ENCODE assay signal across 8 mouse cellular contexts in the genomic region with DNA sequence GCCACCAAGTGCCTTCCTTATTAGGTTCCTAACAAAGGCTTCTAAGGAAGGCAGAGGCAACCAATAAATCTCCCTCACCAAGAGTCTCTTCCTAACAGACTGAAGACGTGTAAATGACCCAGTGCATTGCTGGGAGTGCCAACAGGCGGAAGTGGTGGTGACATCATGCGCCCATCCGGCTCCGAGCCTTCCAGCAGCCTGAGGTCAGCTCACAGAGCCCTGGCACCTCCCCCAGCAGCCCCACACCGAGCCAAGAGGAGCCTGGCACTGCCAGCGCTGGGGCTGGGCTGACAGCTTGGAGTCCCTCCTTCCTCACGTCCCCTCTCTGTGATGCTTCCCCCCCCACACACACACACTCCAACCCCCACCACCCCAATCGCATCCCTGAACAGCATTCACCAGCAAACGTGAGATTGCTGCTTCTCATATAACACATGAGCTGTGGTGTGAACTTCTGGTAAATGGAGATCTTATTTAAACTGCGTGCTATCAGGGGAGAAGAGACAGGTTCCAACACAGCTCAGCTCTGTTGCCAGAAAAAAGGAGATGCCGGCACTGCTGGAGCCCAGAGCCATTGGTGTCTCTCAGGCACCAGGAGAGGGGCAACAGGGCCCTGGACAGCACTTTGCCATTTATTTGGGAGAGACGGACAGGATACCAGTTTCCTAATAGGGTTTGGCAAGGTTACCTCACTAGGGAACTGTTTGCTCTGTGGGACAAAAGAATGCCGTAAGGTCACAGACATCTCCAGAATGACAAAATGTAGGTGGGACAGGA. TPM values are rescaled to one million over a fixed set of nuclear protein-coding genes. Genes with fewer than 3 reads are reported as not detected.
DNase-seq lines count a peak whose midpoint lies in the region; ATAC-seq and TF ChIP-seq lines count a peak whose summit lies in the region.

No protein-coding gene starts in this region.

- peak overlapping the region; percentile 45 for H3K4me2 ChIP-seq in heart, embryonic 15.5 days
- H3K4me2 ChIP-seq in kidney, embryonic 16.5 days (replicated peaks; ENCODE audit: low read depth, low read length), result peak overlapping the region; percentile 30; the same call in 1 of the 2 replicates
- H3K4me2 ChIP-seq in limb, embryonic 15.5 days, result no peak overlapping the region

- WGBS in heart, embryonic 15.5 days, result 15% methylated on average over 14 of the region's 14 CpGs
- WGBS in kidney, embryonic 16.5 days, result 25% methylated on average over 14 of the region's 14 CpGs
- WGBS in limb, embryonic 15.5 days, result 17% methylated on average over 14 of the region's 14 CpGs

- H3K9me3 ChIP-seq in heart, embryonic 15.5 days (replicated peaks), result no peaks in the 10 kb centered on the region
- no peaks in the 10 kb centered on the region for H3K9me3 ChIP-seq in kidney, embryonic 16.5 days (ENCODE audit: low read length)
- no peaks in the 10 kb centered on the region for H3K9me3 ChIP-seq in limb, embryonic 15.5 days

- no peak for TF ChIP-seq CTCF in cortical plate, adult 2 months (IDR thresholded peaks at IDR 0.05; ENCODE audit: extremely low read depth, insufficient read depth, low read length)

- H3K27me3 ChIP-seq in heart, embryonic 15.5 days, result no peaks in the 10 kb centered on the region
- H3K27me3 ChIP-seq in kidney, embryonic 16.5 days (ENCODE audit: insufficient read depth, low read length), result no peaks in the 10 kb centered on the region
- H3K27me3 ChIP-seq in limb, embryonic 15.5 days, result no peaks in the 10 kb centered on the region

- TF ChIP-seq POLR2A in cortical plate, adult 2 months (IDR thresholded peaks at IDR 0.05; ENCODE audit: extremely low read depth, insufficient read depth, low read length), result 0 out of 2 replicates have a peak, but pooled peaks have one; percentile 25

- H3K9ac ChIP-seq in heart, embryonic 15.5 days, result peak overlapping the region; percentile 44
- H3K9ac ChIP-seq in kidney, embryonic 16.5 days (replicated peaks; ENCODE audit: low read length), result peak overlapping the region; percentile 16; the same call in 1 of the 2 replicates
- H3K9ac ChIP-seq in limb, embryonic 15.5 days, result no peak overlapping the region

- no peaks in the 10 kb centered on the region for H3K36me3 ChIP-seq in heart, embryonic 15.5 days
- H3K36me3 ChIP-seq in kidney, embryonic 16.5 days (ENCODE audit: insufficient read depth, low read length), result no peaks in the 10 kb centered on the region
- H3K36me3 ChIP-seq in limb, embryonic 15.5 days, result no peaks in the 10 kb centered on the region

- no peak overlapping the region for H3K4me3 ChIP-seq in cortical plate, adult 2 months (ENCODE audit: insufficient read depth, low read length)
- H3K4me3 ChIP-seq in heart, embryonic 15.5 days, result no peak overlapping the region
- H3K4me3 ChIP-seq in kidney, embryonic 16.5 days (ENCODE audit: low read length), result no peak overlapping the region
- no peak overlapping the region for H3K4me3 ChIP-seq in limb, embryonic 15.5 days

- DNase-seq in 3T3-L1 (ENCODE audit: low read depth, low spot score) (peak; percentile 91), adipocyte (ENCODE audit: low spot score) (peak; percentile 87)
- peak; percentile 59 to 69 for DNase-seq in natural killer cell, adult 2 months (ENCODE audit: low spot score in 2 of 2)
- DNase-seq in embryo, embryonic 10 days (ENCODE audit: low spot score), result no peak

- ATAC-seq in heart, embryonic 15.5 days (replicated peaks; ENCODE audit: insufficient number of reproducible peaks, insufficient read depth, low FRiP score, low read depth), result peak; percentile 41
- peak; percentile 23; the same call in 1 of the 2 replicates for ATAC-seq in kidney, embryonic 16.5 days (ENCODE audit: low FRiP score, low TSS enrichment)
- no peak for ATAC-seq in limb, embryonic 15.5 days (ENCODE audit: insufficient number of reproducible peaks, low FRiP score, low TSS enrichment, low read depth)

- no peaks in the 10 kb centered on the region for H3K4me1 ChIP-seq in cortical plate, adult 2 months (ENCODE audit: control insufficient read depth, insufficient read depth, low read length)
- peaks cover 98% of the 10 kb centered on the region for H3K4me1 ChIP-seq in heart, embryonic 15.5 days (replicated peaks)
- peaks cover 96% of the 10 kb centered on the region for H3K4me1 ChIP-seq in kidney, embryonic 16.5 days (ENCODE audit: insufficient read depth, low read length)
- H3K4me1 ChIP-seq in limb, embryonic 15.5 days, result peaks cover 79% of the 10 kb centered on the region

- peak overlapping the region; percentile 81 for H3K27ac ChIP-seq in cortical plate, adult 2 months (ENCODE audit: insufficient read depth, low read length)
- peak overlapping the region; percentile 95 for H3K27ac ChIP-seq in heart, embryonic 15.5 days
- peak overlapping the region; percentile 45; the same call in 1 of the 2 replicates for H3K27ac ChIP-seq in kidney, embryonic 16.5 days (ENCODE audit: low read length)
- H3K27ac ChIP-seq in limb, embryonic 15.5 days, result peak overlapping the region; percentile 50; the same call in 1 of the 2 replicates

RNA-seq across cellular contexts. Expression of a gene that starts 14.3 kb away (rescaled TPM):
- 9.2 and 9.8 TPM in 2 replicates for polyA plus RNA-seq in cortical plate, adult 2 months (2012; rRNA removed)
- 11.7 TPM in 2 replicates for polyA plus RNA-seq in heart, embryonic 15.5 days (2015; fragmentation: Nextera tagmentation; extraction: Ambion mirVana)
- polyA plus RNA-seq in kidney, embryonic 16.5 days (2015; fragmentation: Nextera tagmentation; extraction: Ambion mirVana), result 10.4 and 10.5 TPM in 2 replicates
- 8.1 and 8.2 TPM in 2 replicates for polyA plus RNA-seq in limb, embryonic 15.5 days (2015; fragmentation: Nextera tagmentation; extraction: Ambion mirVana)

Comparison
In these comparisons a context has a peak if more than half of its experiments do, and no peak if none do; other contexts are left out.
1. H3K27ac ChIP-seq: peak in every context shown above with its lines; median percentile 95 in heart, embryonic 15.5 days; 81 in cortical plate, adult 2 months; 50 in limb, embryonic 15.5 days; 45 in kidney, embryonic 16.5 days.